Mouse (Mus musculus) forebrain, embryonic 14.5 days (tissue): ENCODE results near the gene Lrmda. TPM values are rescaled to one million over a fixed set of nuclear protein-coding genes. Genes with fewer than 3 reads are reported as not detected.

Source experiments
- ATAC-seq: fragments of 200-750 bp; cut with Nextera tagmentation; 2 replicates; pipeline ENCODE4 v1.8.0; 2017; ENCODE audit warnings: mild to moderate bottlenecking, moderate library complexity
- DNase-seq: peaks from one replicate; pipeline ENCODE4 v3.0.0-alpha.2; 2015; ENCODE audit warnings: low spot score
- H3K27ac ChIP-seq: fragments of 300-500 bp; sonication (generic); 2 replicates; pipeline ENCODE4 v1.5.1; 2014; ENCODE audit warnings: low read depth, mild to moderate bottlenecking, control low read depth, low read length, moderate library complexity
- H3K27me3 ChIP-seq: fragments of 300-500 bp; sonication (generic); replicated peaks from 2 replicates; pipeline ENCODE4 v1.6.1; 2014; ENCODE audit warnings: low read length, control low read depth, mixed read lengths; ENCODE audit not compliant: control insufficient read depth, insufficient read depth
- H3K36me3 ChIP-seq: fragments of 300-500 bp; sonication (generic); 2 replicates; pipeline ENCODE4 v1.6.1; 2014; ENCODE audit warnings: low read length, control low read depth; ENCODE audit not compliant: control insufficient read depth, insufficient read depth
- H3K4me1 ChIP-seq: fragments of 300-500 bp; sonication (generic); 2 replicates; pipeline ENCODE4 v1.6.1; 2014; ENCODE audit warnings: antibody characterized with exemption, low read length, control low read depth; ENCODE audit not compliant: control insufficient read depth, insufficient read depth
- H3K4me2 ChIP-seq: fragments of 300-500 bp; sonication (generic); 2 replicates; pipeline ENCODE4 v1.6.1; 2014; ENCODE audit warnings: mild to moderate bottlenecking, control low read depth, low read length
- H3K4me3 ChIP-seq: fragments of 300-500 bp; sonication (generic); 2 replicates; pipeline ENCODE4 v1.5.1; 2014; ENCODE audit warnings: low read depth, low read length, control low read depth
- H3K9ac ChIP-seq: fragments of 300-500 bp; sonication (generic); 2 replicates; pipeline ENCODE4 v1.6.1; 2014; ENCODE audit warnings: mild to moderate bottlenecking, low read length, control low read depth, moderate library complexity
- H3K9me3 ChIP-seq: fragments of 300-500 bp; sonication (generic); replicated peaks from 2 replicates; pipeline ENCODE4 v1.6.1; 2016; ENCODE audit warnings: low read length, control low read depth, mixed read lengths; ENCODE audit not compliant: control insufficient read depth
- WGBS: fragments of 180-500 bp; shearing (Covaris S2); extraction: QIAGEN DNeasy Blood & Tissue Kit; methylation state at CpG from one replicate; pipeline ENCODE4 v1.1.7; 2014; 5-methylcytosine and 5-hydroxymethylcytosine counted together
- polyA plus RNA-seq: library from polyadenylated mRNA; unstranded; fragments of >200 nt; fragmentation: Nextera tagmentation; extraction: Ambion mirVana; gene quantifications from 2 replicates; pipeline ENCODE4 v1.2.1, GENCODE M21; 2014

Lrmda gene
- polyA plus RNA-seq, 1 experiment from 2014 or later: not detected

DNA sequence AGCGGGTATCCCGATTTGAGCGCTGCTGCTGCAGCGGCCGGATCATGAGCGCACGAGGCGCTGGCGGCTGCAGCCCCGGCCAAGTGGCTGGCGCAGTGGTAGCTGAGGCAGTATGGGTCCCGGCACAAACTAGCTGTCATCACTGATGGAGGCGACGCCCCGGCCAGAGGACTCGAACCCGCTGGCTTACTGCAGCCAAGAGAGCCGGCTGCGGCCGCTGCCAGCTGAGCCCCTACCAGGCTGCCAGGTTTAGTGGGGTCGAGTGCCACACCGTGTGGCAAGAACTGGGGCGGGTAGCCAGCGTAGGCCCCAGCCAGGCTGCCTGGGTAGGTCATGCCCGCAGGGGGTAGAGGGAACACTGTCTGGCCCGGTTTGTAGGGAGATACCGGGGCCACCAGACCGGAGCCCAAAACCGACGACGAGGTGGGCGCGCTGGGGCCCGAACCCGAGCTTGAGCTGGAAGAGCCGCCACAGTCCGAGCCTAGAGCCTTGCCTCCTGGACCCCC, 34.0 kb upstream of the Lrmda start:
- under 1% methylated on average over 37 of the region's 37 CpGs for WGBS
- H3K36me3 ChIP-seq: no peaks in the 10 kb centered on the region
- peak overlapping the region; percentile 91 for H3K27ac ChIP-seq
- H3K9me3 ChIP-seq: no peaks in the 10 kb centered on the region
- DNase-seq (no peak), ATAC-seq (no peak)
- peaks cover 61% of the 10 kb centered on the region for H3K27me3 ChIP-seq
- H3K4me2 ChIP-seq: peak overlapping the region; percentile 92
- H3K9ac ChIP-seq: peak overlapping the region; percentile 70
- peaks cover 27% of the 10 kb centered on the region for H3K4me1 ChIP-seq
- peak overlapping the region; percentile 66 for H3K4me3 ChIP-seq

DNA sequence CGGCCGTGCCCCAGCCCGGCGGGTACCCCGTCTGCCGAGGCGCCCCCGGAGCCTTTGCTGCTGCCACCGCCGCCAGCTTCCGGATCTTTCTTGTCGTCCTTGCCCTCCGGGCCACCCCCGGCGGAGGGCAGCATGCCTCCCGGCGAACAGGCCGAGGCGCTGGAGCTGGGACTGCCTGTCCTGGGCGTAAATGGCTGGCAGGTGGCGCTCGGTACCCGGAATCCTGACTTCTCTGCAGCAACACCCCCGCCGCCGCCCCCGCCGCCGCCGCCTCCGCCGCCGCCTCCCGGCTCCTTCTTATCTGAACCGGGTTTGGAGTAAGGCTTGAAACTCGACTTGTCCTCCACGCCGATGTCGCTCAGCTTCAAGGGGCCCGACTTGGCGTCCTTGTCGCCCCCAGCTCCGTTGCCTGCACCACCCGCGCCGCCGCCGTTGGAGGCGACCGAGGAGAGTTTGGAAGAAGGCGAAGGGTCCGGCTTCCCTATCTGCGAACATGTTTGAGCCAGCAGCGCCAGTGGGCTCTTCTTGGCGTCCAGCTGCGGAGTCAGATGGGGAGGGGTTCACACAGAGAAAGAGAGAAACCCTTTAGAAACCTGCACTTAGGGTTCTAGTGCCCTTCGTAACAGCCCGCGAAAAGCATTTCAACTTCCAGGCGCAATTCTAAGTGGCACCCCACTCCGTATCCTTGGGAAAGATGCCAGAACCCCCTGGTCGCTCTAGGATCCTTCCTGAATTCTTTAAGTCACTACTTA, 33.4 kb upstream of the Lrmda start:
- DNase-seq (peak; percentile 84), ATAC-seq (peak; percentile 21; the same call in 1 of the 2 replicates)
- H3K27me3 ChIP-seq: peaks cover 60% of the 10 kb centered on the region

DNA sequence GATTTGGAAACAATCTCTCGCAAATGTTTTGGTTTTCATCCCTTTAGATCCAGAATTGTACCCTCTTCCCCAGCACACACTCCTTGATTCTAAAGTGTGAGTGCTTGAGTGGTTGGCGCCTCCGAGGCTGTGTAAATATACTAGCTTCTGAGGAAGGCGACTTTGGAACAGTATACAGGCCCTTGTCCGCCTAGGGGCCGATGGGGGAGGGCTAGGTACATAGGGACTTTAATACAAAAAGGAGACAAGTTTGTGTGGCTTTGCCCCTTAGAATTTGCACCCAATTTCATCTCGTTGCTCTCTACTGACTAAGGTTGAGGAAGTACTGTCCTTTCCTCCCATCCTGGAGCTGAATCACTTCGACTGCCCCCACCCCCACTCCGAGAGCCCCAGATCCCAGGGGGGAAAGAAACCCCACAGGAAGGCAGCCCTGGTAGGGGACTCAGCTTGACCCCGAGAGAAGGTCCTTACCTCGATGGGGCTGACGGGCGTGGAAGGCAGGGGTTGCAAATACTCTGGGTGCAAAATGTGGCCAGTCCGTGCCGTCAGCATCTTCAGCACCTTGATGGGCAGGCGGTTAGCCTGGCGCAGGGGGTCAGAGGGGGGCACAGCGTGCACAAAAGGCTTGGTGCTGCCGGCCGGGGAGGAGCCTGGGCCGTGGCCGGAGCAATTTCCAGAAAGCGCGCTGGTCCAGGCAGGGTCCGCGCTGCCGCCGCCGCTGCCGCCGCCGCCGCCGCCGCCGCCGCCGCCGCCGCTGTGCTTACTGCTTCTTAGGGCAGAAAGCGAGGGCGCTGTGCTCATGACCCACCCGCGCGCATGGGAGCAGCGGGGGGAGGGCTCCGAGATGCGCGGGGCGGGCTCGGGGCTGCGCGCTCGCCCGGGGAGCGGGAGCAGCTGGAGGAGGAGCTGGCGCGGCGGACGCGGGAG, 32.5 kb upstream of the Lrmda start:
- WGBS: under 1% methylated on average over 40 of the region's 61 CpGs
- Histone ChIP-seq H3K4me1 (peaks cover 27% of the 10 kb centered on the region), H3K27ac (peak overlapping the region; percentile 91), H3K4me3 (peak overlapping the region; percentile 66), H3K36me3 (no peaks in the 10 kb centered on the region), H3K9me3 (no peaks in the 10 kb centered on the region), H3K9ac (peak overlapping the region; percentile 70), H3K27me3 (peaks cover 66% of the 10 kb centered on the region), H3K4me2 (peak overlapping the region; percentile 92)
- DNase-seq: peak; percentile 44
- peak; percentile 6; the same call in 1 of the 2 replicates for ATAC-seq

More for the DNA sequence above, 33.4 kb upstream of the Lrmda start:
- H3K36me3 ChIP-seq: no peaks in the 10 kb centered on the region
- H3K27ac ChIP-seq: peak overlapping the region; percentile 91
- WGBS: under 1% methylated on average over 58 of the region's 62 CpGs
- no peaks in the 10 kb centered on the region for H3K9me3 ChIP-seq
- peaks cover 27% of the 10 kb centered on the region for H3K4me1 ChIP-seq
- H3K4me3 ChIP-seq: peak overlapping the region; percentile 66
- peak overlapping the region; percentile 92 for H3K4me2 ChIP-seq
- peak overlapping the region; percentile 70 for H3K9ac ChIP-seq

DNA sequence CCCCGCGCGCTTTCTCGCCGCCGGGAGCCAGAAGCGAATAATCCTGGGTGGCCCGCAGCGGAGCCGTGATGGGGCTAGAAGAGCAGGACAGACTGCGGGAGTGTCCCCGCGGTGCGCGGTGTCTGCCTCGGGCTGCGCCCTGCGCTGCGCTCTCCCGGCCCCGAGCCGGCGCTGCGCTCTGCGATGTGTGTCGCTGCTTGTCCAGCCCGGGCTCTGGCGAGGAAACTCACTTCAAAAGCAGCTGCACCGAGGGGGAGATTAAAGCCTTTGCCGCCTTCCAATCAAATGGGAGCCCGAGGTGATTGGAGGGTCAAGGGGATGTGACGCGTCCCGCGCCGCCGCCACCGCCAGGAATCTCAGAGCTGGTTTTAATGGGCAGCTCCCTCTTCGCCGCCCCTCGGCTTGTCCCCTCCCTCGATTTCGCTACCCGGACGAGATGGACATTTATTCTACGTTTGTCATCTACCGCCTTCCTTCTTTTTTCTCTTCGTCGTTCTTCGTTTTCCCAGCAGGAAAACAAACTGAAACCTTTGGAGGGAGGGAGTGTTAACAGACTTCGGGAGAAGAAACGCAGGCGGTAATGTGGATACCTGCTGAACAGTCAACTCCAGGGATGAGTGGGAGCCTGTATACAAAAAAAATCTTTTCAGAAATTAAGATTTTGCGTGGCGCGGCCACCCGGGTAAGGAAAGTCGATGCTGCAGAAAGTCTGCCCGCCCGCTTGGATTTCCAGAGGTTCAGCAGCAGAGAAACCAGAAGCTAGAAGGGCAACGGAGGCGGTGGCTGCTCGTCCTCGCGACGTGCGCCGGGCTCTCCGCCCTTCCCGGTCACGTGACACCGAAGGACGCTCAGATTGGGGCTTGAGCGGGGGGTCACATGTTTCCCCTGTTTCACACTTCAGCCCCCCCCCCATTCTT, 31.6 kb upstream of the Lrmda start:
- ATAC-seq (peak; percentile 82), DNase-seq (peak; percentile 96)
- Histone ChIP-seq H3K36me3 (no peaks in the 10 kb centered on the region), H3K9me3 (no peaks in the 10 kb centered on the region), H3K4me3 (peak overlapping the region; percentile 66), H3K27ac (peak overlapping the region; percentile 91), H3K9ac (peak overlapping the region; percentile 70), H3K27me3 (peaks cover 67% of the 10 kb centered on the region), H3K4me1 (peaks cover 24% of the 10 kb centered on the region), H3K4me2 (peak overlapping the region; percentile 92)
- WGBS: under 1% methylated on average over 62 of the region's 74 CpGs

DNA sequence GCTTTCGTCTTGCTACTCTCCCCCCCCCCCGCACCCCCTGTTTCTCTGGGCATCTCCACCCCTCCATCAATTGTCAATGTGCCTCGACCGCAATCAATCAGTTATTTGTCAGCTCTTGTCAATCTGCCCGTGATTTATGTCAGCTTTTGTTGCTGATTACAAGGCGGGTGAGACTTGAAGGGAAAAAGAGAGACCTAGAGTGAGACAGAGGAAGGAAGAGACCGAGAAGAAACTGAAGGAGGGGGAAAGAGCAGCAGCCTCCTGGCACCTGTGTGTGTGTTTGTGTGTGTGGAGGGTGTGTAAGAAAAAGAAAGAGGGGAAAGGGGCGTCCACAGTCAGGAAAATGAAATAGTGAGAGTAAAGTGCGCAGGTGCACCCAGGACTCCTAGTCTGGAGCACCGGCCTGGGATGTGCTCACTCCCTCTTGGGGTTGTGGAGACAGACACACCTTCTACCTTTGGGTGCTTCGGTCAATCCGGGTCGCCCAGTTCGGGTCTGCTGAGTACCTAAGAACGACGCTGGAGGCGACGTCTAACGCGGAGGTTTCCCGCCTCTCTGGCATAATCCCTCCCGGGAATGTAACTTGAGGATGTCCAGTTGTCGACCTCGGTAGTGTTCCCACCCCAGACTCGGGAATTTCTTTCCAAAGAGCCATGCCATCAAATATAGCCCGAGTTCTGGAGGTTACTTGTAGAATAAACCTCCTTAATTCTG, 30.8 kb upstream of the Lrmda start:
- Histone ChIP-seq H3K9ac (peak overlapping the region; percentile 50), H3K4me1 (peaks cover 19% of the 10 kb centered on the region), H3K36me3 (no peaks in the 10 kb centered on the region), H3K4me2 (peak overlapping the region; percentile 92), H3K9me3 (no peaks in the 10 kb centered on the region), H3K27me3 (peaks cover 72% of the 10 kb centered on the region), H3K4me3 (peak overlapping the region; percentile 66), H3K27ac (peak overlapping the region; percentile 77)
- under 1% methylated on average over 26 of the region's 26 CpGs for WGBS
- peak; percentile 11; the same call in 1 of the 2 replicates for ATAC-seq
- DNase-seq: peak; percentile 30

DNA sequence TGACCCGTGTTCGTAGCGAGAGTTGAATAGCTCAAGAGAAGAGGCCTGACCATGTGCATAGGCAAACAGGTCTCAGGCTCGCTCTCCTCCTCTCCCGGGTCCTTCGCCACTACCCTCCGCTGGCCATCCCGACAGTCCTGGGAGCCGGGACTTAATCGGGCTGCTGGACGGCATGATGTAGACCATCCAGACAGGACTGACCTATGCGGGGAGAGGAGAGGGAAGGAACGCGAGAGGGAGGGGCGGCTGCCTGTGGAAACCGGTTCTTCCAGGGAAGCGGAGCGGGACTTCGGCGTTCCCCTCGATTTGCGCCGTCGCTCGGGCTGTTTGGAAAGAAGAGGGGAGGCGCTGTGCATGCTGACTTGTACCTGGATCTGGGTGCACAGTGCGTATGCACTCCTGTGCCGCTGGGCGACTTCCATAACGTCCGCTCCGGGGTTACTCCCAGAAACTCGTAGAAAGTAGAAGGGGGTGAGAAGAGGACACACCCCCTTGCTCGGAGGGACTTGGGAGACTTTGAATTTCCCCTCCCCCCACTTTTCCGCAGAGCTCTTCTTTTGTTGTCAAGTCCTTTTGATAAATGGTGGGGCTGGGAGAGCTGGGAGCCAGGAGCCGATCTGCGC, 30.1 kb upstream of the Lrmda start, which contains the start of gene Zfp503:
TSS of gene Zfp503 (minus strand) at position 311 of the 623 bp plus-strand sequence.
- no peak for ATAC-seq
- Histone ChIP-seq H3K36me3 (no peaks in the 10 kb centered on the region), H3K4me3 (peak within 1 kb of the TSS; percentile 66), H3K4me2 (peak within 1 kb of the TSS; percentile 92), H3K27me3 (peaks cover 77% of the 10 kb centered on the region), H3K9me3 (no peaks in the 10 kb centered on the region), H3K4me1 (peaks cover 22% of the 10 kb centered on the region), H3K27ac (peak within 1 kb of the TSS; percentile 77), H3K9ac (peak within 1 kb of the TSS; percentile 50)
- DNase-seq: peak; percentile 63
- under 1% methylated on average over 37 of the region's 37 CpGs for WGBS

DNA sequence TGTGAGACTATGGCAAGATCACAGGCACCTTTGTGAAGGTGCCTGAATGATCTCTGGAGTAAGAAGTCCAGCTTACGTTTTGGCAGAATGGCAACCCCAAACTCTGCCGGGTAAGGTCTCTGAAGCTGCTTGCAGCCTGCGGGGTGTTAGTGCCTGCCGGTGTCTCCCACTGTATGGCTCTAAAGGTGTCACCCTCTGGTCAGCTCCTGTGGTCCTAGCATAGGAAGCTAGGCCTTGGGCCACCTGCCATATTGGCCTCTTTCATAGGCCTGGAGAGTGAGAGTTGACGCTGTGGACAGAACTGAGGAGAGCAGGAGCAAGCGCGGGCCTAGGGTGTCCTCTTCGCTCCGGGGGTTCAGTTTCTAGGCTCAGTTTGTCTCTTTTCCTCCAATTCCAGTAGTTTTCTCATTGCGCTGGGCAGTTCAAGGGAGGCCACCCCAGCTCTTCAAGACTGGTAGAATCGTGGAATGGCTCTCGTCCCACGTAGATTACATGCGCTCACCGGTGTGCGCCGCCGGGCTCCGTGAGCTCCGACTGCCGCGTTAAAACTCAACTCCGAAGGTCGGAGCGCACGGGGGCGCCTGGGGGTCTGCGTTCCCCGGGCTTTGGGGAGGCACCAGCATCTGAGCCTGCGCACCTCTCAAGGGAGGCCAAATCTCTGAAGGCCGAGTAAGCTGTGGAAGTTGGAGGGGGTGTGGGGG, 29.0 kb upstream of the Lrmda start:
- H3K9ac ChIP-seq: peak overlapping the region; percentile 50

More for the DNA sequence above, 29.0 kb upstream of the Lrmda start:
- ATAC-seq: no peak
- peak; percentile 30 for DNase-seq
- H3K27ac ChIP-seq: peak overlapping the region; percentile 52
- WGBS: under 1% methylated on average over 31 of the region's 31 CpGs
- no peaks in the 10 kb centered on the region for H3K9me3 ChIP-seq
- no peaks in the 10 kb centered on the region for H3K36me3 ChIP-seq
- peaks cover 74% of the 10 kb centered on the region for H3K27me3 ChIP-seq
- peak overlapping the region; percentile 92 for H3K4me2 ChIP-seq
- H3K4me3 ChIP-seq: peak overlapping the region; percentile 66
- peaks cover 18% of the 10 kb centered on the region for H3K4me1 ChIP-seq
